Mouse (Mus musculus): ENCODE measurements around the gene BC004004. TPM values are rescaled to one million over a fixed set of nuclear protein-coding genes. Genes with fewer than 3 reads are reported as not detected.

Gene BC004004
- polyA plus RNA-seq, 1 experiment: 120 TPM

- no peak for TF ChIP-seq TCF12 (IDR thresholded peaks at IDR 0.05; ENCODE audit: insufficient read depth, poor library complexity, severe bottlenecking)
- TF ChIP-seq E2F4 (IDR thresholded peaks at IDR 0.05; ENCODE audit: insufficient read depth): no peak
- no peak for TF ChIP-seq POLR2AphosphoS2 (IDR thresholded peaks at IDR 0.05; ENCODE audit: insufficient read length, low read depth)
- TF ChIP-seq TCF3 (IDR thresholded peaks at IDR 0.05; ENCODE audit: insufficient read length, low read depth): no peak
- no peak for TF ChIP-seq MAX (IDR thresholded peaks at IDR 0.05; ENCODE audit: low read depth)
- TF ChIP-seq MYOG (IDR thresholded peaks at IDR 0.05; ENCODE audit: control insufficient read depth in 1 of 3, insufficient read depth in 1 of 3, insufficient read length in 2 of 3, low read depth in 2 of 3): no peak
- no peak for TF ChIP-seq REST (IDR thresholded peaks at IDR 0.05; ENCODE audit: insufficient read depth, insufficient read length)
- no peak for TF ChIP-seq MYOD1 (IDR thresholded peaks at IDR 0.05; ENCODE audit: control insufficient read depth in 1 of 3, insufficient read length in 2 of 3, low read depth in 2 of 3)
- no peak for TF ChIP-seq CEBPB (IDR thresholded peaks at IDR 0.05; ENCODE audit: insufficient read depth, poor library complexity, severe bottlenecking)
- no peak for TF ChIP-seq POLR2A (IDR thresholded peaks at IDR 0.05; ENCODE audit: insufficient read length, low read depth)
- no peak for TF ChIP-seq SRF (IDR thresholded peaks at IDR 0.05; ENCODE audit: control insufficient read depth, insufficient read length, low read depth)
- no peak for TF ChIP-seq USF1 (IDR thresholded peaks at IDR 0.05; ENCODE audit: low read depth)
- H3K36me3 ChIP-seq (ENCODE audit: control insufficient read depth, insufficient read depth): no peaks in the 10 kb centered on the region
- H3K4me3 ChIP-seq: peak overlapping the region; percentile 56
- H3K4me2 ChIP-seq (ENCODE audit: low read depth): peak overlapping the region; percentile 88
- peak overlapping the region; percentile 79 for H3ac ChIP-seq (ENCODE audit: control insufficient read depth, insufficient read length)
- H3K79me2 ChIP-seq (ENCODE audit: control insufficient read depth, insufficient read depth): peaks cover 45% of the 10 kb centered on the region
- H3K27me3 ChIP-seq (ENCODE audit: control insufficient read depth, insufficient read depth, insufficient read length): no peaks in the 10 kb centered on the region
Measured at GRCm38 (mm10) chr17:29269349-29269706, 740 bp downstream of the BC004004 start.

GRCm38 (mm10) chr17:29270148-29270698, 1.6 kb downstream of the BC004004 start:
- peak overlapping the region; percentile 88 for H3K4me2 ChIP-seq (ENCODE audit: low read depth)
- H3K36me3 ChIP-seq (ENCODE audit: control insufficient read depth, insufficient read depth): no peaks in the 10 kb centered on the region
- peaks cover 47% of the 10 kb centered on the region for H3K79me2 ChIP-seq (ENCODE audit: control insufficient read depth, insufficient read depth)
- H3ac ChIP-seq (ENCODE audit: control insufficient read depth, insufficient read length): no peak overlapping the region
- H3K27me3 ChIP-seq (ENCODE audit: control insufficient read depth, insufficient read depth, insufficient read length): no peaks in the 10 kb centered on the region
- H3K4me3 ChIP-seq: peak overlapping the region; percentile 56
- TF ChIP-seq MYOD1 (IDR thresholded peaks at IDR 0.05; ENCODE audit: control insufficient read depth in 1 of 3, insufficient read length in 2 of 3, low read depth in 2 of 3): peak in 2 of 3 experiments; percentile 64 to 71
- TF ChIP-seq TCF3 (IDR thresholded peaks at IDR 0.05; ENCODE audit: insufficient read length, low read depth): no peak

- Histone ChIP-seq H3ac (ENCODE audit: control insufficient read depth, insufficient read length) (no peak overlapping the region), H3K4me3 (no peak overlapping the region), H3K79me2 (ENCODE audit: control insufficient read depth, insufficient read depth) (peaks cover 52% of the 10 kb centered on the region), H3K36me3 (ENCODE audit: control insufficient read depth, insufficient read depth) (no peaks in the 10 kb centered on the region), H3K4me2 (ENCODE audit: low read depth) (no peak overlapping the region), H3K27me3 (ENCODE audit: control insufficient read depth, insufficient read depth, insufficient read length) (no peaks in the 10 kb centered on the region)
- no peak for TF ChIP-seq MYOD1 (IDR thresholded peaks at IDR 0.05; ENCODE audit: control insufficient read depth in 1 of 3, insufficient read length in 2 of 3, low read depth in 2 of 3)
- TF ChIP-seq SRF (IDR thresholded peaks at IDR 0.05; ENCODE audit: control insufficient read depth, insufficient read length, low read depth): no peak
- TF ChIP-seq REST (IDR thresholded peaks at IDR 0.05; ENCODE audit: insufficient read depth, insufficient read length): no peak
- TF ChIP-seq E2F4 (IDR thresholded peaks at IDR 0.05; ENCODE audit: insufficient read depth): no peak
- no peak for TF ChIP-seq MAX (IDR thresholded peaks at IDR 0.05; ENCODE audit: low read depth)
- TF ChIP-seq POLR2A (IDR thresholded peaks at IDR 0.05; ENCODE audit: insufficient read length, low read depth): no peak
- TF ChIP-seq MYOG (IDR thresholded peaks at IDR 0.05; ENCODE audit: control insufficient read depth in 1 of 3, insufficient read depth in 1 of 3, insufficient read length in 2 of 3, low read depth in 2 of 3): no peak
- no peak for TF ChIP-seq TCF12 (IDR thresholded peaks at IDR 0.05; ENCODE audit: insufficient read depth, poor library complexity, severe bottlenecking)
- no peak for TF ChIP-seq USF1 (IDR thresholded peaks at IDR 0.05; ENCODE audit: low read depth)
- no peak for TF ChIP-seq POLR2AphosphoS2 (IDR thresholded peaks at IDR 0.05; ENCODE audit: insufficient read length, low read depth)
- no peak for TF ChIP-seq TCF3 (IDR thresholded peaks at IDR 0.05; ENCODE audit: insufficient read length, low read depth)
- TF ChIP-seq CEBPB (IDR thresholded peaks at IDR 0.05; ENCODE audit: insufficient read depth, poor library complexity, severe bottlenecking): no peak
Measured at GRCm38 (mm10) chr17:29273156-29273555, 4.6 kb downstream of the BC004004 start.

GRCm38 (mm10) chr17:29273889-29274288, 5.3 kb downstream of the BC004004 start:
- Histone ChIP-seq H3K4me2 (ENCODE audit: low read depth) (no peak overlapping the region), H3K79me2 (ENCODE audit: control insufficient read depth, insufficient read depth) (peaks cover 52% of the 10 kb centered on the region), H3K4me3 (no peak overlapping the region), H3ac (ENCODE audit: control insufficient read depth, insufficient read length) (no peak overlapping the region), H3K36me3 (ENCODE audit: control insufficient read depth, insufficient read depth) (no peaks in the 10 kb centered on the region), H3K27me3 (ENCODE audit: control insufficient read depth, insufficient read depth, insufficient read length) (no peaks in the 10 kb centered on the region)
- TF ChIP-seq REST (IDR thresholded peaks at IDR 0.05; ENCODE audit: insufficient read depth, insufficient read length): no peak
- no peak for TF ChIP-seq MYOD1 (IDR thresholded peaks at IDR 0.05; ENCODE audit: control insufficient read depth in 1 of 3, insufficient read length in 2 of 3, low read depth in 2 of 3)
- no peak for TF ChIP-seq TCF12 (IDR thresholded peaks at IDR 0.05; ENCODE audit: insufficient read depth, poor library complexity, severe bottlenecking)
- no peak for TF ChIP-seq USF1 (IDR thresholded peaks at IDR 0.05; ENCODE audit: low read depth)
- no peak for TF ChIP-seq TCF3 (IDR thresholded peaks at IDR 0.05; ENCODE audit: insufficient read length, low read depth)
- no peak for TF ChIP-seq E2F4 (IDR thresholded peaks at IDR 0.05; ENCODE audit: insufficient read depth)
- TF ChIP-seq POLR2A (IDR thresholded peaks at IDR 0.05; ENCODE audit: insufficient read length, low read depth): no peak
- TF ChIP-seq CEBPB (IDR thresholded peaks at IDR 0.05; ENCODE audit: insufficient read depth, poor library complexity, severe bottlenecking): no peak
- no peak for TF ChIP-seq MAX (IDR thresholded peaks at IDR 0.05; ENCODE audit: low read depth)
- TF ChIP-seq MYOG (IDR thresholded peaks at IDR 0.05; ENCODE audit: control insufficient read depth in 1 of 3, insufficient read depth in 1 of 3, insufficient read length in 2 of 3, low read depth in 2 of 3): no peak
- no peak for TF ChIP-seq POLR2AphosphoS2 (IDR thresholded peaks at IDR 0.05; ENCODE audit: insufficient read length, low read depth)
- TF ChIP-seq SRF (IDR thresholded peaks at IDR 0.05; ENCODE audit: control insufficient read depth, insufficient read length, low read depth): no peak

- TF ChIP-seq MAX (IDR thresholded peaks at IDR 0.05; ENCODE audit: low read depth) (no peak), MYOD1 (IDR thresholded peaks at IDR 0.05; ENCODE audit: control insufficient read depth in 1 of 3, insufficient read length in 2 of 3, low read depth in 2 of 3) (no peak), SRF (IDR thresholded peaks at IDR 0.05; ENCODE audit: control insufficient read depth, insufficient read length, low read depth) (no peak), POLR2A (IDR thresholded peaks at IDR 0.05; ENCODE audit: insufficient read length, low read depth) (no peak), REST (IDR thresholded peaks at IDR 0.05; ENCODE audit: insufficient read depth, insufficient read length) (no peak), POLR2AphosphoS2 (IDR thresholded peaks at IDR 0.05; ENCODE audit: insufficient read length, low read depth) (no peak), CEBPB (IDR thresholded peaks at IDR 0.05; ENCODE audit: insufficient read depth, poor library complexity, severe bottlenecking) (no peak), TCF3 (IDR thresholded peaks at IDR 0.05; ENCODE audit: insufficient read length, low read depth) (no peak), MYOG (IDR thresholded peaks at IDR 0.05; ENCODE audit: control insufficient read depth in 1 of 3, insufficient read depth in 1 of 3, insufficient read length in 2 of 3, low read depth in 2 of 3) (no peak), E2F4 (IDR thresholded peaks at IDR 0.05; ENCODE audit: insufficient read depth) (no peak), USF1 (IDR thresholded peaks at IDR 0.05; ENCODE audit: low read depth) (no peak), TCF12 (IDR thresholded peaks at IDR 0.05; ENCODE audit: insufficient read depth, poor library complexity, severe bottlenecking) (no peak)
- no peaks in the 10 kb centered on the region for H3K27me3 ChIP-seq (ENCODE audit: control insufficient read depth, insufficient read depth, insufficient read length)
- H3K36me3 ChIP-seq (ENCODE audit: control insufficient read depth, insufficient read depth): no peaks in the 10 kb centered on the region
- H3K4me2 ChIP-seq (ENCODE audit: low read depth): no peak overlapping the region
- H3ac ChIP-seq (ENCODE audit: control insufficient read depth, insufficient read length): no peak overlapping the region
- H3K79me2 ChIP-seq (ENCODE audit: control insufficient read depth, insufficient read depth): peaks cover 5% of the 10 kb centered on the region
- no peak overlapping the region for H3K4me3 ChIP-seq
Measured at GRCm38 (mm10) chr17:29280422-29280821, 11.8 kb downstream of the BC004004 start.
